Mouse (Mus musculus) gastrocnemius, adult 18-20 months (tissue): ENCODE measurements at regions not wholly inside any gene's neighbourhood (a gene's known extent, or its start where the extent isn't known, plus 50 kb on each side); places are given as distances from the start of the nearest gene placed in this dataset.
"Not testable (repeated sequence)": the region's sequence is repeated elsewhere in the genome, so short reads cannot be mapped to it uniquely, and the experiment has no call there.

Experiments used
- DNase-seq: peaks from one replicate; pipeline ENCODE4 v3.0.0; 2021; ENCODE audit warnings: low spot score

DNA sequence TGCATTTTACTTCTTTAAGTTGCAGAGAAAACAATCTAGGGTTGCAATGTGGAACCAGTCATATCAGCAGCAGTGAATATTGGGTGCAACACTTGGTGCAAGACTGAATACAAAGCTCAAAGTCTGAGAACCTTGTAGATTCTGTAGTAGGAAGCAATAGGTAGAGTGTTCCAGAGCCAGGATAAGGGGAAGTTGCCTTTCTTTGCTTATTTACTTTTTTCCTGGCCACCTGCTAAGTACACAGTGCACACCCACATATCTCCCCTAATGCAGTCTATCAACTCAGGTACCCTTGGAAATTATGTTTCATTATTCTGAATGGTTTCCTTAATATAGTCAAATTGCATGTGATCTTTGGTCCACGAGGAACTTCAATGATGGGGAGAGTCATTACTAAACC is 464.9 kb downstream of the Inhba start:
- no peak for DNase-seq

DNA sequence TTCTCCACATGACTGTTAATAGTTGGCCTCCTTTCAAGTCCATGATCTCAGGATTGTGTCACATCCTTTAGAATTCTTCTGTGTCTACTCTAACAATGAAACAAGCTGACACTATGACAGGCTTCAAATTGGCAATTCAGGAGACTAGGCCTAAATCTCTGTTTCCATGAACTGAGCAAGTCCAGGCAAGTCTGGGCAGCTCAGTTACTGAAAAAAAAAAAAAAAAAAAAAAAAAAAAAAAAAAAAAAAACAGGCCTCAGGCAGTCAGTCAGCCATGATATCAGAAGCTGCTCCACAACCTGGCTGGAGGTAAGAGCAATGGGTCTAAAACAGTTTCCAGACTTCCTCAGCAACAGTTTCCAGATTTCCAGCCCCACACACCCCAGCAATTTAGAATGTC is 475.6 kb downstream of the Inhba start:
- no peak for DNase-seq

DNA sequence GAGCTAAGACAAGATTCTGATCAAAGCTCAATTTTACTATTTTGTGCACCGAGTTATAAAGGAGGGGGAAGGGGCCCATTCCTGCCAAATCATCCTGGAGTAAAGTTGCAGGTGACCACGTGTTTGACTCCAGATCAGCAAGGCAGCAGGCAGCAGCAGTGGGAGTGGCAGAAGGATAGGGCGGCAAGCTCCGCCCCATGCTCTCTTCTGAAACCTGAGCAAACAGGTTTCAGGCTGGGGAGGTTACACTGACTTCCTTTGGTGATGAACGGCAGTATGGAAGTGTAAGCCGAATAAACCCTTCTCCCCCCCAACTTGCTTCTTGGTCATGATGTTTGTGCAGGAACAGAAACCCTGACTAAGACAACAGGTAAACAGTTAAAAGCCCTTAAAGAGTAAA is 479.0 kb downstream of the Inhba start:
- DNase-seq = not testable (repeated sequence)

DNA sequence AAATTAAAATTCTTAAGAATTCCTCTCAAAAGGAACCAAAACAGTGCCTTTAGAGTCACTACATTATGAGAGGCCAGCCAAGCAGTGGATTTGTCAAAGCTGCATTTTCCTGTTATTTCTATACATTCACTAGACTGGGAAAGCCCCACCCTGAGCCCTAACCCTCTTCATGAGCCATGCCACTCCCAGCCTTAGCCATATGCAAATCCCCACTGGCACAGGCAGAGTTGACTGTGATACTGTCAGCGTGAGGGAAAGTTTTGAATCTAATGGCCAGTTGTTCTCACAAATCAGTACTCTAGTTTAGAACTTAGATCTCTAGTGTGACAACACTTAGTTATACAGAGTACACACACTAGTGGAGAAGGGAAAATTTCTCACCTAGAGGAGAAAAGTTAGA is 486.4 kb downstream of the Inhba start:
- DNase-seq = no peak

DNA sequence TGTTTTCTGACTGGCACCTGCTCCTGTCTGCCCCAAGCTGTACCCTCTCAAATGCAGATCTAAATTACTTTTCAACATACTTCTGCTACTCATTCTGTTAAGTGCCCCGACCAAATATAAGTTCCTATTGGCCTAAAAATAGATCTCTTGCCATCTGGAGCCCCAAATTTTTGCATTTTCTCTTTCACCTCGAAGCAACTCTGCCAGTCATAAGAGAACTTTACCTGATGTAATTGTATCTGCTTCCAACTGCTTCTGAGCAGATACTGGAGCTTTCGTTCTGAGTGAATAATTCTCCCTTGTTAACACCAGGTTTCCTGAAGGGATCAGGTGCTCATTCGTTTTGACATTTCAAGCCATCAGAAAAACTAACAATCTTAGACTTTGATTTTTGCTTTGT is 501.2 kb downstream of the Inhba start:
- DNase-seq = no peak

DNA sequence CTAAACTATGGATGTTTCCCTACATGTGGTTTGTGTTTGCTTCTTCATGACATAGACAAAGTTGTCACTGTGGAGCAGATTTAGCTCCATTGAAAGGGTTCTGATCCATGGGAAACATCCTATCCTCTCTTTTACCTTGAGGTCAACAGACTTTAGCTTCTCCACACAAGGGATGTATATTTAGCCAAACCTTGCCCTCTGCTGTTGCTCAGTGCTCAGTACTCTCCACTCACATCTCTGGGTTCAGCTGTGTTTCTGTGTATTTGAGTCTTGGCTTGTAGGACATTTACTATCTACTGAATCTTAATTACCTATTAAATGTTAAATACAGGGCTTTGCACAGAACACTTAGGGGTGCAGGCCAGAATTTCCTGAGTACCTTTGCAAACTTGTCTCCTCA is 503.5 kb downstream of the Inhba start:
- DNase-seq = no peak

DNA sequence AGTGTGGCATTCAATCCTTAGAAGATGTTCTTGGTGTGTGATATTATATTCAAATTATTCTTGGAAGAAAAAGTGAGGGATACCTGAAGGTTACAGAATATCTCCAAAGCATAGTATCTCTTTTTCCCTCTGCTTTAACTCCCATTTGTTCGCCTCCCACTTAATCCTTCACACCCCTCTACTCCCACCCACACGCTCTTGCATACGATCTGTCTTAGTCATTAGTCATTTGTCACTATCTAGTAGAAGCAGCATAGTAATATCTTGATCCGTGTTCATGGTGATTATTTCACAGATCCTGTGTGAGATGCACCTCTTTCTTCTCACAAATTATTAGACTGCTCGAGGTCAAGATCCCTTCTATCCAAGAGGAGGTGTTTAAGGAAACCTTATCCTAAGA is 517.4 kb downstream of the Inhba start:
- no peak for DNase-seq

DNA sequence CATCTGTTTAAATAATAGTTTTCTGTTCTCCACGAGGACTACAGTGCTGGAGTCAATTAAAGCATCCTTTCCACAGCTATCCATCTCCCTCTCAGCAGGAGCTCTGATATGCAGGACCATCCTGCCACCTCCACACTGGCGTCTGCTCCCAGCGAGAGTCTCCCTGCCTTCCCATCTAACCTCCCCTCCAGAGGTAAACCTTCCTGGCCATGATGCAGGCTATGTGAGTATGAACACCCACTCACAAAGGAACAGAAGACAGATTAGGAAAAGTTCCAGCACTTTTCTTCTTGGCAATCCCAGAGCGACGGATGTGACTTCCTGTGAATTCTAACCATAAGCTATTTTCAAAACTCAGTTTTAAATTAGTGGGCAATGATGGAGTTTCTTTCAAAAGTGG is 532.1 kb downstream of the Inhba start:
- no peak for DNase-seq

DNA sequence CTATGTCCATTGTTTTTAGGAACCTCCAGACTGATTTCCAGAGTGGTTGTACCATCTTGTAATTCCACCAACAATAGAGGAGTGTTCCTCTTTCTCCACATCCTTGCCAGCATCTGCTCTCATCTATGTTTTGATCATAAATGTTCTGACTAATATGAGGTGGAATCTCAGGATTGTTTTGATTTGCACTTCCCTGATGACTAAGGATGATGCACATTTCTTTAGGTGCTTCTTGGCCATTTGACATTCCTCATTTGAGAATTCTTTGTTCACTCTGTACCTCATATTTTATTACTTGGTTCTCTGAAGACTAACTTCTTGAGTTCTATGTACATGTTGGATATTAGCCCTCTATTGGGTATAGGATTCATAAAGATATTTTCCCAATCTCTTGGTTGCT is 538.4 kb downstream of the Inhba start:
- no peak for DNase-seq

DNA sequence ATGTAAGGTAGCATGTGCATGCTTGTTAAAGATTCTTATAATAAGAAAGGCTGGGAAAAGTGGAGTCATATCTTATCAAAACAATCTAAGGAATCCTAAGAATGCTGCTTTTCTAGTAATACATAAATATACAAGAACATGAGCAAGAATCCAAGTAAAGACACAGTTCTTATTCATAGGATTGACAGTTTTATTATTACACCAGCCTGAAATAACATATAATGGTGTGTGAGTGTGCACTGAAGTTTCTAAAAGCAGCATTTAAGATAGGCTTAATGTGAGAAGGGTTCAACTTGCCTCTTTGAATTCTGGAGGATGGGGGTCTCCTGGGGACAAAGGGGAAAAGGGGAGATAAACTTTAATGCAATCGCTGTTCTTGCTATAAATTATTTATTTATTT is 553.3 kb downstream of the Inhba start:
- no peak for DNase-seq

DNA sequence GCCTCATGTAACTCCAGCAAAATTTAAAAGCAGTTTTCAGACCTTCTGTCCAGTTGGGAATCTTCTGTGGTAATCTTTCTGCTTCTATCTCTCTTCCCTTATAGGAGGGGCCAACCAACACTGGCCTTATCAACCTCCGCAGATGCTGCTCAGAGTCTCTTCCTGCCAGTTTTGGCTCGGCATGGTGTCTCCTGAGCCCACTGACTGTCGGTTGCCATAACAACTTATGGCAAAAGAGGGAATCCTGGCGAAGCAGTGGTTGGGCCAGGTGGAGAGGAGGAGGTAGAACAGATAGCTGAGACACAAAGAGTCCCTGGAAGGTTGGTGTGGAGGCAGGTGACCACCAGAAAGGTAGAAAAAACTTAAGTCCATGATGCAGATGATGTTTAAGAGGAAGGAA is 562.4 kb downstream of the Inhba start:
- no peak for DNase-seq

DNA sequence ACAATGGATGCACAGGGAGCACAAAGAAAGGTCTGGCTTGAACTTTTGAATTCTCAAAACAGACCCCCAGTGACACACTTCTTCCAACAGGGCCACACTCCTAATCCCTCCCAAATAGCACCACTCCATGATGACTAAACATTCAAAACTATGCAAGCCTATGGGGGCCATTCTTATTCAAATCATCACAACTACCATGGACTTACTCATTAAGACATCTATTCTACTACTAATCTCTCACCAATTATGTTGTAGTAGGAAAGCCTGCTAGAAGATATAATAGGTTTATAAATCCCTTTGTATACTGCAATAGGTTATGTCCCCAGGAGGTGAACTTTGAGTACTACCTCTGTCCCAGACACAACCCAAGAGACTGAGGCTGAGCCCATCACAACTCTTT is 574.6 kb downstream of the Inhba start:
- no peak for DNase-seq

DNA sequence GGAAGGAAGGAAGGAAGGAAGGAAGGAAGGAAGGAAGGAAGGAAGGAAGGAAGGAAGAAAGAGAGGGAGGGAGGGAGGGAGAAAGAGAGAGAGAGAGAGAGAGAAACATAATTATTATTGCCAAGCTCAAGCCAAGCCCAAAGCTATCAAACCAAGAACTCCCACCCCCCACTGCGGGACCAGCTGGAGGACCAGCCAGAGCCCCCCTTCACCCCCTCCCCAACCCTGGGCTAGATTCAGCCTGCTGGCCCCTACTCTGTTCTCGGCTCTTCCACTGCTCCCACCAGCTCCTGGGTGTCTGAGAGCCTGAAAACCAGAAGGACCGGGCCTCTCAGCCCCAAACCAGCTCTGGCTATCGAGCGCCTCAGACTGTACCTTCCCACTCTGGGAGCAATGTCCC is 608.1 kb downstream of the Inhba start:
- DNase-seq = no peak

DNA sequence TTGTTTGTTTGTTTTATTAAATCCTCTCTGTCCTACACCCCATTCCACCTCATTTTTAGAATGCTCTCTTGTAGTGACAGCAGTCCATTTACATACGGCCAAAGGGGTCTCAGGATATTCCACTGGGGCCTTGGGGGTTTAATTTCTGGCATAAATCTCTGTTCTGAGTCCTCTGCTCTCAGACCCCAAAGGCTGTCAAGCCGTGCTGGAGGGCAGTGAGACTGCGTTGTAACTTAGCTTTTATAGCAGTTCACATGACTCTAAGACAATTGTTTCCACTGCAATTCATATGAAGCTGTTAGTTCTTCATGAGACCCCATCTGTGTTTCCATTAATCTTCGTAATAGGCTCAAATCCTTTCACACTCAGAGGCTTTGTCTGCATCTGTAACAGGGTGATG is 614.9 kb downstream of the Inhba start:
- no peak for DNase-seq

DNA sequence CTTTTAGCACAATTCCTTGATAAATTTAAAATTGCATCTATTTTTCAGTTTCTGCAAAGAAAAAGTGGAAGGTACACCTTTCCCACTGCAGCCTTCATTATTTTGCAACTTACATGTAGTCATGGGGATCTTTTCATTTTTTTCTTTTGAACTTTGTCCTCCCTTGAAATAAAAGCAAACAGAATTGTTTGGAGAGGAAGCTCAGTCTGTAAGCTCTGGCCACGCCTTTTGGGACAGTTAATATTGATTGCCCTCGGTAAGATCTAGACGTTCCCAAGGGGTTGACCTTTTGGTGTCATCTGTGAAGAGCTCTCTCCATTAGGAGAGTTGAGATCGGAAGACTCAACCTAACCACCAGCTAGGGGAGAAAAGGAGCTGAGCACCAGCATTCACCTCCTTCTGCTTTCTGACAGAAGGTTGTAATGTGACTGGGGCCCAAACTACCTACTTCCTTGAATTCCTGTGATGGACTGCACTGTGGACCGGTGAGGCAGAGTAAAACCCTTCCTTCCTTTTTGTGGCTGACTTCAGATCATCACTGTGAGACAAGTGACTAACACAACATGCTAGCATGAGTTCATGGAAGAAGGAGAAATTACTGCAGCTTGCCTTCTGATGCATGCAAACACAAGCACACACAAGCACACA is 621.9 kb downstream of the Inhba start:
- DNase-seq = no peak

DNA sequence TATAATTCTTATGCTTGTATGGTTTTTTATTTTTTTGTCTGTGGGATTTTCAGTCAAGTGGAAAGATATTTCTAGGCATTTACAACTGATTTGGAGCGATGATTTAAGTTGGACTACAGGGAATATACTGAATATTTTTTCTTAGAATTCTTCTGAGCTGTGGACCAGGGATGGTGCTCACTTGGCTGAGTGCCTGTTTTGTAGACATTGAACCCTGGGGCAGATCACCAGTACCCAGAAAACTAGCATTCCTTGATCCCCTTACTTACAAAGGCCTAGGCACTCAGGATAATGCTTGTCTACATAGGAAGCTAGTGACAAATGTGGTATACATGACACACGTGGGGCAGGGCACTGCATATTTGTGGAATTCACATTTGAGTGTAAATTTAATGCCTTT is 624.6 kb downstream of the Inhba start:
- DNase-seq = no peak

DNA sequence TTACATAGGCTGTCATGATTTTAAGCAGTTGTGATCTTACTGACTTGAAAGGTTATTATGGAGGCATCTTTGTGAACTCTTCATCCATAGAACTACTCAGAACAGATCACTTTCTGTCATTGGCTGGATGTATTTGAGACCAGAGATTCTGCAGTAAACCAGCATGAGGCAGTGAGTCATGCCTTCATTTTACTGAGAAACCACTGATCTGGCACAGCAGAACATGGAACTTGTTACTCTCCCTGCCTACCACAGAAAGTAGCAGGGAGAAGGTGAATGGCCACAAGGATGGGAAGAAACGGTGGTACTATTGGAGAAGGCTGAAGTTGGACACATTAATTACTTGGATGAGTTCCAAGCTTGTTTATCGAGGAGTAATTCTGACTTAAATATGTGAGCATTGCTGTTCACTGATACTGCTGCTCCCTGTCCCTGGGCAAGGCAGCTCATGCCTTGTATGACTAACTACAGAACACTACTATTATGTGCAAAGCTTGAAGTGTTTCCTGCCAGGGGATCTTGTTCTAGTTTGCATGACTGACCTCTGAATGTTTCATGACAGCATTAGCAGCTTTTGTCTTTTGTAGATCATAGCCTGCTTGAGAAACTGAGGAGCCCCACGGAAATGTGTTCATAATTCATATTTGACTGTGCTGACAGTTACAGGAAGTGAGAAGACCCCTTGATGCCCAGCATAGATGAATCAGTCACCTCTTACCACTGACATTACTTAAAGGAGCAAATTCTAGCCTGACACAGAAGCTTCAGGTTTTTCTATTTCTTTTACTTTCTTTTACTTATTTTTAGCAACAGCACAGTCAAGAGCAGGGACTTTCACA is 630.2 kb downstream of the Inhba start:
- DNase-seq = no peak

DNA sequence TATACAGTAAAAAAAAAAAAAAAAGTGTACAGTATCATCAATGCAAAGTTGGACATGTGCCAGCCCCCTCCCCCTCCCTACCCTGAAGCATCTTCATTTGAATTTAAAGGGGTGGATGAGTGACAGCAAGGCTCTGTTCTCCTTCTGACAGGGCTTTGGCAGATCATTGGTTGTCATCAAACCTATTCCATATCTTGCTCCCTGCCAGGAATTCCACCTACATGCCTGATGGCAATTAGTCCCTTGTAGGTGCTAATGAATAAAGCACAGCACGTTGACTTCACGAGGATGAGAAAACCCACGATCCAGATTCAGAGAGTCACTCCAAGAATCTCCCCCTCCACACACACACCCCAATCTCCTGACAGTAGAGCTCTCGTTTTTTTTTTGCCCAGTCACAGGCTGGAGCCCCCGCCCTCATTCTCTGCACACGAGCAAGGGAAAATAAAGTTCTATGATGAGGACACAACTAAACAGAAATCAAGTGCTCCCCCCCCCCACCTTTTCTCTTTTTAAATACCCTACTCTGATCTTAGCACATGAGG is 630.9 kb downstream of the Inhba start:
- no peak for DNase-seq

DNA sequence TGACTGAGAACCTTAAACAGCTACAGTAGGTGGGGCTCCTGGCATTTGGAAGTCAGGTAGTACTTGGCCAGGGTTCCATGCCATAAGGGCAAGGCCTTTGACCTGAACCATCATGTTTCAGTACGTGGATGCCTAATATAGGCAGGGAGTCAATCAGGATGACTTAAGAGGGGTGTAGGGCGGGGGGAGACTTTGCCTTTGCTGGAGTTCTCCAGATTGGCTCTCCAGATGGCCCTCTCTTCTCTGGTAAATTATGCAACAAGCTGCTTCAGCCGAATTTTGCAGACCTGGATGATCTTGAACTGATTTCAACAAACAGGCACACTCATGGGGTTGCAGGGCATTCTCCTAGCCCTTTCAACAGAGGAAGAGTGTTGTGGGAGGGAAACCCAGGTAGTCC is 633.7 kb downstream of the Inhba start:
- DNase-seq = no peak

DNA sequence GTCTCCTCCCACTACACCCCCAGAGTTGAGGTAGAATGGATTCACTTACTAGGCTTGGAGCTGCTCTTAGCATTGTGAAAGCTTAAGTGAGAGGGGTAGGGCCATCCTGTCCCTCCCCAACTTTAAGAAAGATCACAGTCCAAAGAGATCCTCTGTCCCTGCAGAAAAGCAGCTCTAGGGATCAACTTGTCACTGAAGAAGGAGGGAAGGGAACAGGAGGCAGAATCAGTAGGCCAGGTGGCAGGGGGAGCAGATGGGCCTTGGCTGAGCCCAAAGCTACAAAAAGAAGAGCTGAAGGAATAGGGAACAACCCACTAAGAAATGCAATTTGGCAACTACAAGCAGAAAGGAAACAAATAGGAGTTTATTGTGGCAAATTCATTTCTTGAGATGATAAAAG is 634.4 kb downstream of the Inhba start:
- DNase-seq = no peak

DNA sequence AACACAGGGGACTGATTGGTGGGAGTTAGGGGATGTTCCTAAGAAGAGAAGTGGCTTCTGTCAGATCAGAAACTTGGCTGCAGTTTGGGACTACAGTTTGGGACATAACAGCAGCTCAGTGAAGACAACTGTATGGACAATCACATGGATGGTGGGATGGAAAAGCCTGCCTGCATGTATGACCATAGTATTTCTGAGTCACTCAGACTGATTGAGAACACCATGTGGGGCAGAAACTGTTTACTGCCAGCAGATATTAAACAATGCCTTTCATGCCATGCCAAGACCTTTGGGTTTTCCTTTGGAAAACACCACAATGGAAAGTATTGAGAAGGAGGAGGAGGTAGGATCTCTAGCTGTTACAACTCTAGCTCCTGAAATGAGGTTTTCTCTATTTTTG is 635.0 kb downstream of the Inhba start:
- no peak for DNase-seq

DNA sequence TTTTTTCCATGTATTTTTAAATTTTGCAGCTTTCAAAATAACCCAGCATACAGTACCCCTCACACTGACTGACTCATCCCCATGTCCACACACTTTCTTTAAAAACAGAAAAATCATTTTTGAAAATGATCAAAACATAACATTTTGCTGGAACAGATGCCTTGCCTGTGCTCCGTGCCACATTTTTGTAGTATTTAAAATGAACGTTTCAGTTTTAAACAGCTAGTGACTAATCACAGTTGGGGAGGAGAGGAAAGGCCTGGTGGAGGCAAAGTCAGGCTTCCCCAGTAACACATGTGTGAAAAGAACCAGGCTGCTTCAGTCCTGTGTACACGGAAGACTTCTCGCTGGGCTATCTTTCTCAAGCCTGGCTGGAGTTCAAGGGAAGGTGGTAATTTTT is 644.5 kb downstream of the Inhba start:
- no peak for DNase-seq

DNA sequence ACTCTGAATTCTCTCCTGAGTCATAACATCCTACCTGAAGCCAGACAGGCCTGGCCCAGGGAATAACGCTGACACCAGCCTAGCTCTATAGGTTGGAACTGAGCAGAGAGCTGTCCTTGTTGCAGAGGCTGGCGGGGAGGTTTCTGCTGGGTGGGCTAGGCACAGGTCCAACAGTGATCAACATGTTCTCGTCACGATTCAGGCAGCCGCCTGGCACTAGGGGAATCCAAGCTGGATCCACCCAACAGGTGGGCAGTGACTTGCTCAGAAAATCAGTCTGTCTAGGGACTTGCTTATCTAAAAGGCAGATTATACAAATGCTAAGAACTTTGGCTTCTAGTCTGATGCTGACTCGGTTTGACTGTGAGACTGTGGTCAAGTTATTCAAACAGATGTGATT is 648.2 kb downstream of the Inhba start:
- DNase-seq = no peak
